Mouse (Mus musculus) small intestine, adult 2 months (tissue): Measurements from ENCODE around the gene Arid5b. TPM values are rescaled to one million over a fixed set of nuclear protein-coding genes. Genes with fewer than 3 reads are reported as not detected.

Source experiments
- H3K27ac ChIP-seq: fragments of 200-500 bp; 2 replicates; pipeline ENCODE4 v1.5.1; 2012; ENCODE audit warnings: low read depth, low read length, control low read depth, inconsistent platforms; ENCODE audit not compliant: insufficient read depth
- H3K27me3 ChIP-seq: fragments of 200-500 bp; 2 replicates; pipeline ENCODE4 v1.6.1; 2012; ENCODE audit warnings: mild to moderate bottlenecking, moderate library complexity, low read length, inconsistent platforms; ENCODE audit not compliant: control insufficient read depth, insufficient read depth
- H3K36me3 ChIP-seq: fragments of 200-500 bp; 2 replicates; pipeline ENCODE4 v1.6.1; 2012; ENCODE audit warnings: mild to moderate bottlenecking, low read length, control low read depth, inconsistent platforms; ENCODE audit not compliant: control insufficient read depth, insufficient read depth
- H3K4me1 ChIP-seq: fragments of 200-500 bp; 2 replicates; pipeline ENCODE4 v1.6.1; 2012; ENCODE audit warnings: low read length, inconsistent platforms, mixed read lengths; ENCODE audit not compliant: control insufficient read depth, insufficient read depth, insufficient read length
- H3K4me3 ChIP-seq: fragments of 200-500 bp; 2 replicates; pipeline ENCODE4 v1.5.1; 2012; ENCODE audit warnings: low read depth, mild to moderate bottlenecking, control low read depth, inconsistent platforms, low read length, moderate library complexity
- CTCF ChIP-seq: fragments of 200-500 bp; IDR thresholded peaks from 2 replicates; pipeline ENCODE4 v1.5.1; 2012; ENCODE audit warnings: low read depth, mild to moderate bottlenecking, control low read depth, inconsistent platforms, low read length, moderate library complexity, mixed read lengths; ENCODE audit not compliant: insufficient replicate concordance, insufficient read length; ENCODE audit errors: extremely low read depth
- POLR2A ChIP-seq: fragments of 200-500 bp; IDR thresholded peaks from 2 replicates; pipeline ENCODE4 v1.6.1; 2012; ENCODE audit warnings: low read depth, mild to moderate bottlenecking, control low read depth, inconsistent platforms, low read length, moderate library complexity
- WGBS: fragments of 180-500 bp; shearing (Covaris S2); methylation state at CpG from one replicate; pipeline ENCODE4 v1.1.7; 2018; 5-methylcytosine and 5-hydroxymethylcytosine counted together
- polyA plus RNA-seq: library from polyadenylated mRNA; depleted of rRNA; stranded (reverse); fragments of >200 nt; gene quantifications from 2 replicates; pipeline ENCODE4 v1.2.3, GENCODE M21; 2012

Arid5b gene
- polyA plus RNA-seq, 1 experiment, result 3.3 TPM

DNA sequence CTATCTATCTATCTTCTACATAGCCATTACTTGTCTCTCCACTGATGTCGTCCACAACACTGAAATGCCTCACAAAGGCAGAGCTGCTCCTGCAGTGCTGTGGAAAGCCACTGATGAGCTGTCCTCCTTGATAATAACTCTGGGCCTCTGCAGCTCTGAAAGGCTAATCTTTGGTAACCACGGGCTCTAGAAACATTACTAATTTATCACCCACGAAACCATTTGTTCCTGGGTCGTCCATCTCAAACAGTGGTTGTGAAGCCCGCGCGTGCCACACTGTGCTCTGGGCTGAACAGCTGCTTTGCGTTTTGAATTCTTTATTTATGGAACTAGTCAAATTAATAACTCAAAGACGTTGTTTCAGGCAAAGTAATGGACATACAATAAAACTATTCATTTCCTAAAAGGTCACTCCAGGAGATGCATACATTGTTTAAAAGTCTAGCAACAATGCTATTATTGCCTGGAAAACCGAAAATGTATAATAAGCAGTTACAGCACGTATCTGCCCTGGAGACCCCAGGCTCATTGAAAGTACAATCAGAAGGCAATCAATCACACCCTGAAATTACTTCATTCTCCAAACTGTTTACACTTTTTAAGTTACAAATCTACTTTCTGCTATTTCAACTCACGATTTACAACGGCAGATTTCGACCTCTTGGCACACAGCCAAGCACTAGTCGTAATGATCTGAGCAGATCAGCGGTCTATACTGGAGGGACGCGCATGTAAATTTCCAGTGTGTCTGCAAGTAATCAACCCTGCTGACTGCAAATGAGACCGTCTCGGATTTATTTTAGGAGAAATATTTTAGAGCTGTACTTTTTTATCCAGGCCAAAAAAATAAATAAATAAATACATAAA lies 70.5 kb downstream of the Arid5b start:
- H3K36me3 ChIP-seq, result no peaks in the 10 kb centered on the region
- no peak overlapping the region for H3K27ac ChIP-seq
- TF ChIP-seq CTCF (no peak), POLR2A (no peak)
- no peaks in the 10 kb centered on the region for H3K27me3 ChIP-seq
- 28% methylated on average over 20 of the region's 20 CpGs for WGBS
- H3K4me1 ChIP-seq, result no peaks in the 10 kb centered on the region
- no peak overlapping the region for H3K4me3 ChIP-seq

DNA sequence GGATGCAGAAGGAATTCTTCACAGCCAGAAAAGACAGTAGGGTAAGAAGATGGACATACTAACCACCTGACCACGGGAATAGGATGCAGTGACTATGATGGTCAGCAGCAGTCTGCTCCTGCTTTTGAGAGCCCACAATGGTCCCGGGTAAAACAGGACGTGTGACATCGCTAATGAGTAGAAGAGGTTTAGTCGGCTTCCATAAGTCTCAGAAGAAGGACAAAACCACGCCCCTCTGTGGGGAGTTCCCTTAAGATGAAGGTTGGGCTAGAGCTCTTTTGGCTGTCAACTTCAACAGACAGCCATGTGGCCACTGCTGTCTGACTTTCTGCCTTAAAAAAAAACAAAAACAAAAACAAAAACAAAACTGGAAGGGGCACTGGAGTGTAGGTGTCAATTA lies 74.1 kb downstream of the Arid5b start:
- WGBS, result 81% methylated on average over 6 of the region's 6 CpGs
- no peak for TF ChIP-seq POLR2A
- Histone ChIP-seq H3K4me3 (no peak overlapping the region), H3K4me1 (no peaks in the 10 kb centered on the region), H3K27me3 (no peaks in the 10 kb centered on the region), H3K27ac (no peak overlapping the region), H3K36me3 (peaks cover 10% of the 10 kb centered on the region)

DNA sequence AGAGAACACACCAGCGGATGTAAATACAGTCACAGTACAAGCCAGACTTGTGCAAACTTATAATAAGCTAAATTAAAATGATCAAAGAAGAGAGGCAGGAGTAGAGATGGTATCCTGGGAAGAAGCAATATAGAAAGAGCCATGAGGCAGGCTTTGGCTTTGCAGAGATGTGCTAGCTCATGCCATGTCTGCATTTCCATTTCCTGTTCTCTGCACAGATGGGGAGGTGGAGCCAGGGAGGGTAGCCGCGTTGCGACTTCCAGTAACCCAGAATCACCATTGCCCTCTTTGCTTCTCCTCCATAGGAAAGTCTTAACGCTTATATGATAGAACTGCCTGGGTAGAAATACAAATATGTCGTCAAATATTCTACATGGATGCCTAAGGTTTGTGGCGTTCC lies 74.7 kb downstream of the Arid5b start:
- no peak overlapping the region for H3K4me3 ChIP-seq
- 87% methylated on average over 7 of the region's 7 CpGs for WGBS
- H3K27me3 ChIP-seq, result no peaks in the 10 kb centered on the region
- no peaks in the 10 kb centered on the region for H3K4me1 ChIP-seq
- TF ChIP-seq CTCF, result no peak
- no peak for TF ChIP-seq POLR2A
- peaks cover 10% of the 10 kb centered on the region for H3K36me3 ChIP-seq
- no peak overlapping the region for H3K27ac ChIP-seq

DNA sequence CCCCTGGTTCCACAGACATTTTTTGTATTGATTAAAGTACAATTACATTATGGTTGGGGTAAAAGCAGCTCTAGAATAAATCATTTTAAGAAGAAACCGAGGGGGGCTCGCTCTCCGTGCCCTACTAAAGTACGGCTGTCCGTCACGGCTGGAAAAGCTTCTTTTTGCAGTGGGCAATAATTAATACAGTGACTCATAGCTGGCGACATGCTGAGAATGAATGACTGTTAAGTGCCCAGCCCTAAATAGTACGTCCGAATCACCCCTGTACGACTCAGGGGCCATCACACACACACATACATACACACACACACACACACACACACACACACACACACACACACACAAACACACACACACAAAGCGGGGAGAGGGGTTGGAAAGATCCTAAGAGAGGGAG lies 75.2 kb downstream of the Arid5b start:
- Histone ChIP-seq H3K4me3 (no peak overlapping the region), H3K4me1 (no peaks in the 10 kb centered on the region), H3K27ac (no peak overlapping the region), H3K36me3 (peaks cover 10% of the 10 kb centered on the region), H3K27me3 (no peaks in the 10 kb centered on the region)
- WGBS, result 81% methylated on average over 11 of the region's 11 CpGs
- TF ChIP-seq CTCF (no peak), POLR2A (no peak)

DNA sequence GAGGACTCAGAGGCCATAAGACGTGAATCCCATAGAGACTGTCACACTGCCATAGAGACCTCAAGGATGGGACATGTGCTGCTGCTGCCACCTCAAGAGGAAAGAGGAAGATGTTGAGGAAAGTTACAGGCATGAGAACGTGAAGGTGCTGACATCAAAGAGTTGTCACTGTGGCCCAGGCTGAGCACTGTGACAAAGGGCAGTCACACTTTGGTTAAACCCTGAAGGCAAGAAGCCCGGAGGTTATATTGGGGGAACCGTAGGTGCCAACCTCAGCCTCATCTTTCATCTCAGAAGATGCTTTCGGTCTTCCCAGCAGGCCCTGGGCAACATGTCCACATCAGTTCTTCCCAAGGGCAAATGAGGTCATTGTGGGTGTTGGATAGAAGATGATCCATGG lies 79.1 kb downstream of the Arid5b start:
- Histone ChIP-seq H3K27me3 (no peaks in the 10 kb centered on the region), H3K27ac (no peak overlapping the region), H3K4me1 (no peaks in the 10 kb centered on the region), H3K4me3 (no peak overlapping the region), H3K36me3 (peaks cover 10% of the 10 kb centered on the region)
- TF ChIP-seq CTCF (no peak), POLR2A (no peak)
- 88% methylated on average over 5 of the region's 5 CpGs for WGBS

DNA sequence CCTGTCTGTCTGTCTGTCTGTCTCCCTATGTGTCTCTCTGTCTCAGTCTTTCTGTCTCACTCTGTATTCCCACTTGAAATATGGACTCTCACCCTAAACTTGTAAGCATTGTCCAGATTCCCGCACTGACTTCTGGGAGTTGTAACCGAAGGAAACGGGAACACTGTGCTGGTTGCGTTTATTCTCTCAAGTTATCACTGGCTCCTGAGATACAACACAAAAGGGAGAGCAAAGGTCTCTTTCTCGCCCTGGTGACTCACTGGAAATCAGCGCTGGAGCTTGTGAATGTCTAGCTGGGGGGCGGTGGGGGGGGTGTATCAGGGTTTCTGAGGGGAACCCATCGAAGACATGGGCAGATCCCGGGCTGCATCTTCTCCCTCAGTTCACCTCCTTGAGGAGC lies 82.2 kb downstream of the Arid5b start:
- Histone ChIP-seq H3K4me3 (no peak overlapping the region), H3K27me3 (no peaks in the 10 kb centered on the region), H3K27ac (no peak overlapping the region), H3K36me3 (peaks cover 4% of the 10 kb centered on the region), H3K4me1 (no peaks in the 10 kb centered on the region; the same call in 1 of the 2 replicates)
- WGBS, result 32% methylated on average over 9 of the region's 9 CpGs
- TF ChIP-seq POLR2A, result no peak
- TF ChIP-seq CTCF, result no peak

DNA sequence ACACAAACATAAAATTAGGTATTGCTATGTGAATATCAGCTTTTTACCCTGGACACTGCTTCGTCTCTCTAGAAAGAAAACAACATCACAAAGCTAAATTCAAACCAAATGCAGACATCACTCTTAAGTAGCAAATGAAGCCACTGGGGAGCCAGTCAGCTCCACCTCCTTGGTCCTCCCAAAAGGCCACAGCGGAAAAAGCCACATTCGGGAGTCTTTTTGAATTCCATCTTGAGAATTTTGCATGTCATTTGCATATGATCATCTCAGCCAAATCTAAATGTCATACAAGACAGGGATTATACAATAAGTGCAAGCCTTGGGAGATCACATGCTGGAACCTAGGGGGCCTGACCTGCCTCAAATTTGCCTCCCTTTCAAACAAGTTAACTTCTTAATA lies 85.0 kb downstream of the Arid5b start:
- Histone ChIP-seq H3K4me3 (no peak overlapping the region), H3K27me3 (no peaks in the 10 kb centered on the region), H3K36me3 (no peaks in the 10 kb centered on the region; the same call in none of the 2 replicates), H3K27ac (no peak overlapping the region), H3K4me1 (no peaks in the 10 kb centered on the region; the same call in 1 of the 2 replicates)
- WGBS, result 84% methylated on average over 3 of the region's 3 CpGs
- TF ChIP-seq CTCF (no peak), POLR2A (no peak)
